Mouse (Mus musculus) lung, postnatal 14 days (tissue): ENCODE data around the gene Ncdn.

Source experiments
- DNase-seq: peaks from one replicate; pipeline ENCODE4 v3.0.0; 2021

Gene Ncdn

GRCm38 (mm10) chr4:126753268-126754230, at the start of gene Ncdn, which contains the start of gene AU040320:
Gene Ncdn, minus strand, starts transcription at chr4:126753438.
Gene AU040320, plus strand, starts transcription at chr4:126753544.
- DNase-seq, result peak; percentile 96

- DNase-seq, result no peak
Measured at GRCm38 (mm10) chr4:126802174-126802573, 48.9 kb upstream of the Ncdn start.

GRCm38 (mm10) chr4:126792341-126793102, 39.3 kb upstream of the Ncdn start:
- no peak for DNase-seq

GRCm38 (mm10) chr4:126782996-126783395, 29.8 kb upstream of the Ncdn start:
- no peak for DNase-seq

GRCm38 (mm10) chr4:126782512-126782911, 29.3 kb upstream of the Ncdn start:
- DNase-seq, result no peak

GRCm38 (mm10) chr4:126781871-126782270, 28.6 kb upstream of the Ncdn start:
- DNase-seq, result no peak

GRCm38 (mm10) chr4:126779826-126780775, 26.9 kb upstream of the Ncdn start:
- no peak for DNase-seq

GRCm38 (mm10) chr4:126779148-126779581, 25.9 kb upstream of the Ncdn start:
- no peak for DNase-seq

- DNase-seq, result no peak
Measured at GRCm38 (mm10) chr4:126775182-126775581, 21.9 kb upstream of the Ncdn start.

- DNase-seq, result no peak
Measured at GRCm38 (mm10) chr4:126773871-126774270, 20.6 kb upstream of the Ncdn start.

GRCm38 (mm10) chr4:126770831-126771230, 17.6 kb upstream of the Ncdn start:
- DNase-seq, result no peak

GRCm38 (mm10) chr4:126769800-126770563, 16.7 kb upstream of the Ncdn start:
- no peak for DNase-seq

GRCm38 (mm10) chr4:126763483-126763882, 10.2 kb upstream of the Ncdn start:
- DNase-seq, result no peak

GRCm38 (mm10) chr4:126762586-126763359, 9.5 kb upstream of the Ncdn start:
- no peak for DNase-seq

- no peak for DNase-seq
Measured at GRCm38 (mm10) chr4:126759435-126759834, 6.2 kb upstream of the Ncdn start.

- no peak for DNase-seq
Measured at GRCm38 (mm10) chr4:126758299-126758698, 5.1 kb upstream of the Ncdn start.

- DNase-seq, result peak; percentile 56
Measured at GRCm38 (mm10) chr4:126756766-126757165, 3.5 kb upstream of the Ncdn start.

- no peak for DNase-seq
Measured at GRCm38 (mm10) chr4:126754736-126755374, 1.6 kb upstream of the Ncdn start.

GRCm38 (mm10) chr4:126754231-126754611, 983 bp upstream of the Ncdn start:
- no peak for DNase-seq

- DNase-seq, result peak; percentile 20
Measured at GRCm38 (mm10) chr4:126752608-126753141, 563 bp downstream of the Ncdn start.
